Mouse (Mus musculus) cerebellum, postnatal 4 days (tissue): ENCODE results near the gene Flt3l.
"Not testable (repeated sequence)": the region's sequence is repeated elsewhere in the genome, so short reads cannot be mapped to it uniquely, and the experiment has no call there.

ENCODE experiments used
- DNase-seq, 2 experiments: peaks; one replicate each; pipeline ENCODE4 v3.0.0; 2022; ENCODE audit warnings: low spot score in 2 of 2, mixed read lengths in 1 of 2

Gene Flt3l

DNA sequence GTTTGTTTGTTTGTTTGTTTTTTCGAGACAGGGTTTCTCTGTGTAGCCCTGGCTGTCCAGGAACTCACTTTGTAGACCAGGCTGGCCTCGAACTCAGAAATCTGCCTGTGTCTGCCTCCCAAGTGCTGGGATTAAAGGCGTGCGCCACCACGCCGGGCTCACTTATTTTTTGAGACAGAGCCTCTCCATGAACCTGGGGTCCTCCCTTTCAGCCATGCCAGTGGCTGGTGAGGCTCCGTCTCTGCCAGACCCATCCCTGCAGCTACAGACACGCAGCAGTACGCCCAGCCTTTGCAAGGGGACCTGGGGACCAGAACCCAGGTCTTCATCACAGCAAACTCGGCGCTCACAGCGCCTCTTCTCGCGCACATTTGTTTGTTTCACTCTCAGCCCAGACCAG lies 40.3 kb downstream of the Flt3l start:
- not testable (repeated sequence) for DNase-seq

DNA sequence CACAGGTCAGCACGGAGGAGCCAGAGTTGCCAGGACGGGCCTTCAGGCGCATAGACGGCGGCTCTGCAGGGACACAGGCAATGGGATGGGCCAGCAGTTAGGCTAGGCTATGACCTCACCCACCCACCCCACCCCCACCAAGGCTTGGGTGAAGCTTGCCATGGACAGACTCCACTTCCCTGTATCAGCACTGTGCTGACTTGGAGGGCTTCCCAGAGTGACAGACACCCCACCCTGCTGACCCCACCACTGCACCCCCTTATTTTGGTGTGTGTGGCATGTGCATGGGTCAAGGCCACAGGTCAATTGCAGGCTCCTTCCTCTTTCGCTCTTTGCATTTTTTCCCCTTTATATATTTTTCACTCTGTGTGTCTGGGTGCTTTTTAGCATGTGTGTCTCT lies 40.9 kb downstream of the Flt3l start:
- DNase-seq: no peak

DNA sequence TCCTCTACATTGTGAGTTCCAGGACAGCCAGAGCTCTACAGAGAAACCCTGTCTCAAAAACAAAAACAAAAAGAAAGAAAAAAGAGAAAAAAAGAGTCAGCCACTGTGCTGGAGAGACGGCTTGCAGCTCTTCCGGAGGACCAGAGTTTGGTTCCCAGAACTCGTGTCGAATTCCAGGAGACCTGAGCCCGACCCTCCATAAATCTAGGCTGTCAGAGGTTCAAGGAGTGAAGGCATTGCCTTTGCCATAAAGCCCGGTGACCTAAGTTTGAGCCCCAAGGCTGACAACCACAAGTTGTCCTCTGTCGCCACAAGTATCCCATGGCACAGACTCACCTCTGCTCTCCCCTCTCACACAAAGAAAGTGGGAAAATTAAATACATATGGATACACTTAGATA lies 42.1 kb downstream of the Flt3l start:
- DNase-seq: no peak

DNA sequence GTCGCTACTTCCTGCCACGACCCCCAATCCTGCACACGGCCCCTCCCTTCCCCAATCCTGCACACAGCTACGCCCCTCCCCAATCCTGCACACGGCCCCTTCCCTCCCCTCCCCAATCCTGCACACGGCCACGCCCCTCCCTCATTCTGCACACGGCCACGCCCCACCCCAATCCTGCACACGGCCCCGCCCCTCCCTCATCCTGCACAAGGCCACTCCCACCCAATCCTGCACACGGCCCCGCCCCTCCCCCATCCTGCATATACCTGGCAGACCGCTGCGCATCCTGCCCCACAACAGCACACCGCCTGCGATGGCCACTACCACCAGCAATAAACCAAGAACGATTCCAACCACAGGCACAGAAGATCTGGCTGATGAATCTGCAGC lies 42.7 kb downstream of the Flt3l start:
- no peak for DNase-seq

DNA sequence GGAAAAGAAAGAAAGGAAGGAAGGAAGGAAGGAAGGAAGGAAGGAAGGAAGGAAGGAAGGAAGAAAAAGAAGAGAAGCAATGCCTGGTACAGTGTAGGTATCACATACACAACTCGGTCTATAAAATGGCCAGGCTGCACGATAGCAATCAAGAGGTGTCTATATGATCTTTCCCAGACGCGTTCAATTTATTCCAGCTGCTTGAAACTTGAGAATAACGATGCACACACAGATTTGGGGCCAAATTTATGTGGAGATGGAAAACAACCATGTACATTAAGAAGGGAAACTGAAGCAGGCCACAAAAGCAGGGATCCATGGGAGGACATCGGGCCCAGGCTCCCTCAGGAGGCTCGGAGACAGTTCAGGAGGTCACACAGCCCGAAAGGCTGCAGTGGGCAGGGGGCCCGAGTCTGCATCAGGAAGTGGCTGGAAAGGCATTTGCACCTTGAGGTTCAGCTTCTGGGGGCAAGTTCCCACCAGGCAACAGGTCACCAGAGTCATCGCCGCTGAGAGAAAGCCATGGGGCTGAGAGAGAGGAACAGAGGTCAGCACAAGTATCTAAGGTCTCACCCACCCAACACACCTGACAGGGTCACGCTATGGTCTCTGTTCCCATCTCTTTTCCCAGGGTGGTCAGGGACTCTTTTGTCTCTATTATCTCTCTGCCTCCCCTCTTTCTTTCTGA lies 43.3 kb downstream of the Flt3l start:
- no peak for DNase-seq

DNA sequence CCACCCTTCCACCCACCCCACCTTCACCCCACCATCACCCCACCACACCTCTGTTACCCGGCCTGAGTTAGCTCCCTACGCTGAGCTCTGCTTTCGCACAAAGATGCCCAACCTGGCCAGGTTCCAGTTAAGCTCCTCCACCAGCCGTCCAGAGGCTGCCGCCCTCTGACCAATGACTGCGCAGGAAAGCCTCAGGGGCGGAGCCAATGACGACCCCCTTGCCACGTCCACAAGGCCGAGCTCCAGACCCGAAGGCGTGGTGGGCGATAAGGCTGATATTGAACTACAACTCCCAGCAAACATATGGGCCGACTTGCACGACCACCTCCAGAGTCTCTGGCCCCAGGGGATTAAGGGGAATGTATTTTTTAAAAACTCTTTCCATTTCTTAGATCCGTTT lies 44.2 kb downstream of the Flt3l start, which contains the start of gene Rcn3:
TSS of gene Rcn3 (minus strand) at position 174 of the 400 bp plus-strand sequence.
- peak; percentile 44 to 87 for DNase-seq

DNA sequence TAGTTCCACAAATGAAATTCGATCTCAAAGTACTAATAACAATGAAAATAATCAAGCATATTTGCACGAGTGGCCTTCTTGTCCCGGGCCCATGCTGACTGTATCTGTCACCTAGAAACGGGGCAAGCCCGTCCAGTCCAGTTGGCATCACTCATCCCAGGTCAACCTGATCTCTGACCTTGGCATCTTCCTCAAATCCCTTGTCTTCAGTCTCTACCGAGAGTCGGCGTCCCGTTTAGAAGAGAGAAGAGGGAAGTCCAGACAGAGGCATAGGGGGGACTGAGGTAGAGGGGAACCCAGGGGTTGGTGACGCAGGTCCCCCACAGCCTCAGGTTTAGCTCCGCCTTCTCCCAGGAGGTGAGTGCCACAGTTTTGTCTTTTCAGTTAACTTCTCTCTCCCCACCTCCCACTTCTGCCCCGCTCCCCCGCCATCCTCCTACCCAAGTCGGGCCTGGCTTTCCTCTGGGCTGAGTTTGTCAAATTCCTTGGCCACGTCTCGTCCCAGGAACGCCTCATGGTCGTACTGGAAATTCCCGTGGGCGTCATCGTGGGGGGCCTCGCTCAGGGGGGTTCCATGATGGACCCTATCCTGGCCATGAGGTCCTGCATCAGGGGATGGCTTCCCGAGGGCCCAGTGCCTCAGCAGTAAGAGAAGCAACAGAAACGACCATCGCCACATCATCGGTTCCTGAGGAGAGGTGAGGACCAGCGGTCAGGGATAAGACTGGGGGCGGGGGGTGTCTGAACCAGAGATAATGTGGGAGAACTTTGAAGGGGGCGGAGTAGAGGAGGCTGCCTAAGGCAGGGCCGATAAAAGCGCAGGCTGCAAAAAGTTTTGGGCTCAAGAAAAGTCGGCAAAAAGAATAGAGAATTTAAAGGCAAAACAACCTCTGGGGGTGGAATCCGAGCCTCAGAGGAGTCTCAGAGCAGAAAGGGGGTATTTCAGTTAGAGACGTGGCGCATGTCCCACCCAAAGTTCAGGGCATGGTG lies 44.9 kb downstream of the Flt3l start:
- peak in 1 of 2 experiments; percentile 25 for DNase-seq

DNA sequence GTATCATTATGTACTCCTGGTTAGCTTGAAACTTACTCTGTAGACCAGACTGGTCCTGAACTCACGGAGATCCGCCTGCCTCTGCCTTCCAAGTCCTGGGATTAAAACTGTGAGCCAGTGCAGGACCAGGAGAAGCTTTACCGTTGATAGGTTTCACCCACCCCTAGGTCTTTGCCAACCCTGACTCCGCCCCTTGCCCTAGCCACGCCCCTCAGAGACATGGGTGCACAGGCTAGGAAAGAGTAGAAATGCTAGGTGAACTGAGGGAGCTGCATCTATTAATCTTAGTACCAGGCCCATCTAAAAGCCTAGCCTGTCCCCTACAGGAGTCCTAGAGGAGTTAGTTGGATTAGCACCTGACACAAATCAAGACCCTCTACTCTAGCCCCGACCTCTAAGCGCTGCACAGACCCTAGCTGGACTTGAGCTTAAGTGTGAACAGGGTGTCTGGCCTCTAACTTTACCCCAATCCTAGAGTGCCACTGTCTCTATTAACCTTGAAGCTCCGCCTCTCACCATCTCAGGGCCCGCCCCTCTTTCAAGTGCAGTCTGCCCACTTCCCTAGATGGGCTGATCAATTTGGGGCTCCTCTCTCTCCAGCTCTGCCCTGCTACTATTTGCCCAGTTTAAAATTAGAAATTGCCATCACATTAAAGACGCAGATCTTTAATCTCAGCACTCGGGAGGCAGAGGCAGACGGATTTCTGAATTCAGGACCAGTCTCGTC lies 45.8 kb downstream of the Flt3l start:
- no peak for DNase-seq

DNA sequence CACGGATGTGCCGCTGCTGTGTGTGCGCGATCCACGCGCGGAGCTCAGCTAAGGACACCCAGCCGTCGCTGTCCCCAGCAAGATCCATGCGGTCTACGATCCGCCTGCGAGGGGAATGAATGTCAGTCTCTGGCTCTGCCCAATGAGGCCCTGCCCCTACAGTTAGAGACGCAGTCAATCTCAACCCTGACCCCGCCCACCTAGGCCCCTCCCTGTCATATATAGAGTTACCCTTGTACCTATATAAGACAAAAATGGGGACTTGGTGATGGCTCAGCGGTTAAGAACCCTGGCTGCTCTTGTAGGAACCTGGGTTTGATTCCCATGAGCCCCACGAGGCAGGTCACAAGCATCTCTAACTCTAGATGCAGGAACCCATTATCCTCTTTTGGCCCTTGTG lies 47.6 kb downstream of the Flt3l start:
- DNase-seq: no peak

DNA sequence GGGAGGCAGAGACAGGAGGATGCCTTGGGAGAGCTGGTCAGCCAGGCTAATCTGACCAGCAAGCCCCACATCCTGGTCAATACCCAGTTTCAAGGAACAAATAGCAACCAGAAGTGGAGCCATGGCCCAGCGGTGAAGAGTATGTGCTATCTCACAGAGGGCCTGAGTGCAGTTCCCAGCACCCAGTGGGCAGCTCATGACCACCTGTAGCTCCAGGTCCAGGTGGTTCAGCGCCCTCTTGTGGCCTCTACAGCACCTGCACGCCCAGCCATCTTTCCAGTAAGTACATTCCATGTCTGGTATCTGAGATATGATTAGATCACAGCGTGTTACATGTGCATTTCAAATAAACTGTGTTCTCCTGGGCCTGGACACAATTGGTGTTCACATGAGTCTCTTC lies 50.1 kb downstream of the Flt3l start:
- DNase-seq: no peak

DNA sequence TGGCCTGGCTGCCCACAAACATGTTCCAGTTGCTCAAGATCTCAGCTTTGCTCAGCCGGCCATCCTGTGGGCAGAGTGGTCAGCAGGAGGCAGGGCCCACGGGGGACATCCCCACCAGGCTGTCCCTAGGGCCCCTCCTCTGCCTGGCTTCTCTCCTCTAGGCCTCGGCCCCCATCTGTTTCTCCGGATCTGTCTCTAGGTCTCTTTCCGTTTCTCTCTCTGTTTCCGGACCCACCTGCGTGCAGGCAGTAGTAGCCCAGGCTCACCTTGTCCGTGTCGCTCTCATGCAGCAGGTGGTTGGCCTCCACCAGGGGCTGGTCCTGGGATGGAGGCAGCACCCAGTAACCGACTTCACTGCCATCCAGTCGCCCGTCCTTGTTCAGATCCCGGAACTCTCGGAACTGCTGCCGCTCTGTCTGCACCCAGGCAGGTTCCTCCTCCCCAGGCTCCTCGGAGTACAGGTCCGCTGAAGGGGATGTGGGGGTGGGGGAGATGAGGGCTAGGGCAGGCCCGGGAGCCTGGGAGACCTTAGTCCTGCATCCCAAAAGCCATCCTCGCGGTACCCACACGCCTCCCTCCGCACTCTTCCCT lies 52.8 kb downstream of the Flt3l start:
- no peak for DNase-seq

DNA sequence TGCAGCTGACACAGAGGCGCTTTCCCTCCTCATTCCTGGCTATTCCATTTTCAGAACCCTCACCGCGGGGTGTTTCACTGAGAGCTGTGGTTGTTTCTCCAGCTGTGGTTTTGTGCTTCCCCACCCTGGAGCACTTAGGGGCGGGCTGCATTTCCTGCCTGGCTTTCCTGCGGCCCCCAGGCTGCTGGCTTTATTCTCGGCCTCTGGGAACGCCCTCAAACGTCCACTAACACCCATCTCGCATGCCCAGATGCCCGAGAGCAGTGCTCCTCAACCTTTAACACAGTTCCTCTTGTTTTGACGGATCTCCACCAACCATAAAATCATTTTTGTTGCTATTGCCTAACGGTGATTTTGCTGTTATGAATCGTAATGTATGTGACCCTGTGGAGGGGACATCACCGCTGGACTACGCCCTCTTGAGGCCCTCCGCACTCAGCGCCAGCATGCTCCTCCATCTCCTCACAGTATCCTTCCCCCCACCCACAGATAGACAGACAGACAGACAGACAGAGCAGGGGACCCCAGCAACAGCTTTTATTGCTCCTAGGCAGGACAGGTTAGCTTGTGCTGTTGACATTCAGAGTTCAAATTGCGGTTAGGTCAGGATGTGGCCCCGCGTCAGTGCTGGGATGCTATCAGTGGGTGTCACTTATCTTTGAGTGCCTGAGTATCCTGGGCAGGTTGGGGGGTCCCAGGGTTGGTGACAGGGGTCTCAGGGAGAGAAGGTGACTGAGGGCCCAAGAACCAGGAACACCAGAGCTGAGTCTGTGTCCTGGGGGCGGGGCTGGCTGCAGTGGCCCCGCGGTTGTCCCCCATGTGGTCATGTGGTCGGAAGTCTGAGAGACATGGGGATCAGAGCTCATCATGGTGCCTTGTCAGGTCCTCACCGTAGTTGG lies 53.6 kb downstream of the Flt3l start:
- no peak for DNase-seq

DNA sequence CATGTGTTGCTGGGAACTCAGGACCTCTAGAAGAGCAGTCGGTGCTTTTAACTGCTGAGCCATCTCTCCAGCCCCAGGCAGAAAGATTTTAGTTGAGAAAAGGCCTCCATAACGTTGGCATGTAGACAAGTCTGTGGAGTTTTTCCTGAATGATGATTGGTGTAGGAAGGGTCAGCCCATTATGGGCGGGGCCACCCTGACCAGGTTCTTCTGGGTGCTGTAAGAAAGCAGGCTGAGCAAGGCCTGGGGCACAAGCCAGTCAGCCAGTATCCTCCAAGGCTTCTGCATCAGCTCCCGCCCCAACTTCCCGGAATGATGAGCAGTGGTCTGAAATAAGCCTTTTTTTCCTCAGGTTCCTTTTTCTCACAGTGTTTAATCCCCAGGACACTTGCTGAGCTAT lies 55.2 kb downstream of the Flt3l start:
- DNase-seq: no peak

DNA sequence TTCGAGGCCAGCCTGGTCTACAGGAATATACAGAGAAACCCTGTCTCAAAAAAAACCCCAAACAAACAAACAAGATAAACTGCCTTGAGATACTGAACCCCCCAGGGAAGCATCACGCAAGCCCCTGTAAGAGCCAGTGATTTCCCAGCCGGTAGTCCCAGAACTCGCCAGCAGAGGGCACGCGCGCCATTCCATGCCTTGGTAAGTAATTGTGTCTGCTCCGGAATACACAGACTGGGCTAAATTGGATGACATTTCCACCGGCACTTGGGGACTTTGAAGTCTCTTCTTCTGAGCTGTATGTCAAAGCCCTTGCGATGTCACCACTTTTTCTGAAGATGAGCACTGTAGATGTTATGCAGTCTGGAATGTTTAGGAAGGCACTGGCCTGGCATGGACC lies 56.4 kb downstream of the Flt3l start:
- DNase-seq: peak; percentile 92 to 96
